Mouse (Mus musculus) liver, adult 2 months (tissue): ENCODE data around the gene Mcoln1.

Source experiments
- CTCF ChIP-seq: fragments of 200-500 bp; IDR thresholded peaks from 2 replicates; pipeline ENCODE4 v1.5.1; 2011; ENCODE audit warnings: low read depth, low read length, control low read depth
- POLR2A ChIP-seq: fragments of 200-500 bp; IDR thresholded peaks from 2 replicates; pipeline ENCODE4 v1.6.1; 2011; ENCODE audit warnings: low read length, control low read depth; ENCODE audit not compliant: insufficient read depth; ENCODE audit errors: extremely low read depth

GRCm38 (mm10) chr8:3552240-3552639, 52.0 kb downstream of the Mcoln1 start:
- TF ChIP-seq CTCF (no peak), POLR2A (no peak)
